Mouse (Mus musculus) heart, postnatal 0 days (tissue): Measurements from ENCODE around the gene Rangrf. TPM values are rescaled to one million over a fixed set of nuclear protein-coding genes. Genes with fewer than 3 reads are reported as not detected.

Experiments
- ATAC-seq: fragments of 200-750 bp; cut with Nextera tagmentation; 2 replicates; pipeline ENCODE4 v1.8.0; 2017; ENCODE audit warnings: low read depth, moderate number of reproducible peaks, moderate library complexity; ENCODE audit not compliant: insufficient read depth
- DNase-seq: peaks from one replicate; pipeline ENCODE4 v3.0.0-alpha.2; 2016; ENCODE audit warnings: low spot score
- H3K27ac ChIP-seq: fragments of 300-500 bp; sonication (generic); 2 replicates; pipeline ENCODE4 v1.5.1; 2014; ENCODE audit warnings: low read depth, mild to moderate bottlenecking
- H3K27me3 ChIP-seq: fragments of 300-500 bp; sonication (generic); 2 replicates; pipeline ENCODE4 v1.6.1; 2014; ENCODE audit warnings: low read length, mixed read lengths; ENCODE audit not compliant: control insufficient read depth, insufficient read depth
- H3K36me3 ChIP-seq: fragments of 300-500 bp; sonication (generic); replicated peaks from 2 replicates; pipeline ENCODE4 v1.6.1; 2014; ENCODE audit warnings: low read length, mixed read lengths; ENCODE audit not compliant: control insufficient read depth, insufficient read depth
- H3K4me1 ChIP-seq: fragments of 300-500 bp; sonication (generic); 2 replicates; pipeline ENCODE4 v1.6.1; 2014; ENCODE audit warnings: antibody characterized with exemption; ENCODE audit not compliant: control insufficient read depth, insufficient read depth
- H3K4me2 ChIP-seq: fragments of 300-500 bp; sonication (generic); 2 replicates; pipeline ENCODE4 v1.6.1; 2014; ENCODE audit warnings: low read depth, mild to moderate bottlenecking, low read length, moderate library complexity
- H3K4me3 ChIP-seq: fragments of 300-500 bp; sonication (generic); 2 replicates; pipeline ENCODE4 v1.5.1; 2014; ENCODE audit warnings: low read depth, low read length
- H3K9ac ChIP-seq: fragments of 300-500 bp; sonication (generic); replicated peaks from 2 replicates; pipeline ENCODE4 v1.6.1; 2014; ENCODE audit warnings: low read depth, low read length, mixed read lengths
- H3K9me3 ChIP-seq: fragments of 300-500 bp; sonication (generic); replicated peaks from 2 replicates; pipeline ENCODE4 v1.6.1; 2016; ENCODE audit warnings: low read length; ENCODE audit not compliant: control insufficient read depth
- CTCF ChIP-seq: IDR thresholded peaks from 2 replicates; pipeline ENCODE4 v1.5.1; 2016; ENCODE audit warnings: antibody characterized with exemption, control low read depth, low read depth
- EP300 ChIP-seq: IDR thresholded peaks from 2 replicates; pipeline ENCODE4 v1.6.1; 2016; ENCODE audit warnings: antibody characterized with exemption, low read depth
- WGBS: fragments of 180-500 bp; shearing (Covaris S2); extraction: QIAGEN DNeasy Blood & Tissue Kit; methylation state at CpG from one replicate; pipeline ENCODE4 v1.1.7; 2014; 5-methylcytosine and 5-hydroxymethylcytosine counted together
- polyA plus RNA-seq: library from polyadenylated mRNA; unstranded; fragments of >200 nt; fragmentation: Nextera tagmentation; extraction: Ambion mirVana; gene quantifications from 2 replicates; pipeline ENCODE4 v1.2.1, GENCODE M21; 2015
- total RNA-seq: library from RNA; depleted of rRNA; stranded (reverse); fragments of >200 nt; gene quantifications from 2 replicates; pipeline ENCODE4 v1.2.3, GENCODE M21; 2014; ENCODE audit warnings: low replicate concordance

The Rangrf gene
- total and polyA plus RNA-seq, 2 experiments from 2014 or later = 78.0 to 101 TPM

DNA sequence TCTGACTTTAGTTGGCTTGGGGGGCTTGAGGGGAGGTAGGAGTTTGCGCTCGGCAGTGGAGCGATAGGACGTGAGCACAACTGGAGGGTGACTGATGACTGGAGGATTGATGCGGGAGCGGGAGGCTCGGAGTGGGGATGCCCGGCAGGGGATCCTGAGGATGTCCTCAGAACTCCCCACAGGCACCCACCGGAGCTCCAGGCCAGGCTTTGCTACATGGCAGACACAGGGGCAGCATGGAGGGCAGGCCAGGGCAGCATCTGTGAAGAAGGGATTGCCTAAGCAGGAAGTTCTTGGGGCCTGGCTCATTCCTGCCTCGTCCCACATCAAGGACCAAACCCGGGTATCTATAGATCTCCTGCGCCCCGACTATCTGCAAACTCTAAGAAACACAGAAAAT is 21.1 kb downstream of the Rangrf start:
- peak overlapping the region; percentile 69 for H3K4me2 ChIP-seq
- 0 out of 2 replicates have a peak, but pooled peaks cover 8% of the 10 kb centered on the region for H3K27me3 ChIP-seq
- 0 out of 2 replicates have a peak, but pooled peaks cover 6% of the 10 kb centered on the region for H3K36me3 ChIP-seq
- no peak overlapping the region for H3K27ac ChIP-seq
- ATAC-seq (no peak), DNase-seq (no peak)
- peak overlapping the region; percentile 41 for H3K4me3 ChIP-seq
- TF ChIP-seq CTCF = no peak
- TF ChIP-seq EP300 = no peak
- no peaks in the 10 kb centered on the region for H3K9me3 ChIP-seq
- H3K4me1 ChIP-seq = 0 out of 2 replicates have a peak, but pooled peaks cover 5% of the 10 kb centered on the region
- WGBS = 11% methylated on average over 13 of the region's 13 CpGs
- peak overlapping the region; percentile 37; the same call in 1 of the 2 replicates for H3K9ac ChIP-seq

DNA sequence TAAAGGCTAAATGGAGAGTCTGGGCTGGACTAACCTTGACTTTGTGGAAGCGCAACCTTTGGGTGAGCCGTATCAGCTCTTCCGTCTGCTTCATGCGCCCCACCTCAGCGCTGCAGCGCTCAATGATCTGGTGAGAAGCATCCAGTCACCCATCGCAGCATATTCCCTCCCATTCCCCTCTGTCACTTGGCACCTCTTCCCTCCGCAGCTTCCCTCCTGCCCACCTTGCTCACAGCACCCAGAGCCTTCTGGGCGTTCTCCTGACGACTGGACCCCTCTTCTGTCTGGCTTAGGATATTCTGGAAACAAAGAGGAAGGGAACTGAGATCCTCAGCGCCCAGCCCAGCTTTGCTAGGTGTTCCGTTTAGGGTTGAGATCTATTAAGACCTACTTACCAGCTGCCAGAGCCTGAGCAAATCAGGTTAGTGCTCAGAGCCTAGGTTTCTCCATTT is 27.4 kb downstream of the Rangrf start:
- Histone ChIP-seq H3K27me3 (peaks cover 3% of the 10 kb centered on the region; the same call in 1 of the 2 replicates), H3K36me3 (peaks cover 20% of the 10 kb centered on the region; the same call in 1 of the 2 replicates), H3K27ac (no peak overlapping the region), H3K9me3 (no peaks in the 10 kb centered on the region), H3K9ac (no peak overlapping the region), H3K4me3 (no peak overlapping the region), H3K4me2 (no peak overlapping the region), H3K4me1 (no peaks in the 10 kb centered on the region)
- DNase-seq = no peak
- WGBS = 19% methylated on average over 12 of the region's 12 CpGs
- TF ChIP-seq EP300 = no peak
- no peak for TF ChIP-seq CTCF
- ATAC-seq = no peak

DNA sequence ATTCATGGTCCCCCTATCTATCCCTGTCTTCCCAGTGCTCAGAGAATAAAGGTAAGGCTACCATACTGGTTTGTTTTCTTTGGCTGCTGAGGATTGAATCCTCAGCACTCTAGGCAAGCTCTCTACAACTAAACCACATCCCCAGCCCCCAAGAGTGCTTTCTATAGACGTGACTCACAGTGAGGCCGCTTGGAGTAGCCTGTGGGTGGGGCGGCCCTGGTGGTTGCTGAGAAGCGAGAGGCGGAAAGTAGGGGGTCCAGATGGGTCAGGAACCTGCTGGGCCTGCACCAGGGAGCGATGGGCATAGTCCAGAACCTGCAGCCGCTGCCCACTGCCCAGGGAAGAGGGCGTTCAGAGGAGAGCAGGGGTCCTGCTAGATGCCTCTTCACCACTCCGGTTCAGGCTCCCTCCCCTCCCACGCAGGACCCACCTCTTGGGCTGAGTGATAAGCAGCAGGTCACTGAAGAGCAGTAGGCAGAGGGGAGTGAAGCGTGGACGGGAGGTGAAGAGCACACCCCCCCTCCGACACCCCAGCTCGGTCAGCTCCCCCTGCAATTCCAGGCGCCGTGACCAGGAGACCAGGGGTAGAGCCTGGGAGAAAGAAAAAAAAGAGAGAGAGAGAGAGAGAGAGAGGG is 28.1 kb downstream of the Rangrf start:
- no peak for ATAC-seq
- no peak overlapping the region for H3K9ac ChIP-seq

DNA sequence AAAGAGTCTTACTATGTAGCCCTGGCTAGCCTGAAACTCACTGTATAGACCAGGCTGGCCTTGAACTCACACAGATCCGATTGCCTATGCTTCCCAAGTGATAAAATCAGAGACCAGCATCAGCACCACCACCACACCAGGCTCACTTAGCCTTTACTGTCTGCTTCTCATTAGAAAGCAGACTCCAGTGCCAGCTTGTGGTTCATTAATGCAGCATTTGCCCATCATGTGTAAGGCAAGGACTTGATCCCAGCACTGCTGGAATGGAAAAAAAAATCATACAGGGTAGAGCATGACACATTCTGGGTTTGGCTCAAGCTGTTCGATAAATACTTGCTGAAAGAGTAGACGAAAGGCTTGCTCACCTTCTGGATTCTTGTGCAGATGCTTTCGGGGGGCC is 29.0 kb downstream of the Rangrf start:
- H3K9ac ChIP-seq = no peak overlapping the region
- WGBS = 87% methylated on average over 4 of the region's 4 CpGs
- H3K4me3 ChIP-seq = no peak overlapping the region
- DNase-seq (no peak), ATAC-seq (no peak)
- no peak overlapping the region for H3K27ac ChIP-seq
- peaks cover 3% of the 10 kb centered on the region; the same call in 1 of the 2 replicates for H3K27me3 ChIP-seq
- peaks cover 20% of the 10 kb centered on the region; the same call in 1 of the 2 replicates for H3K36me3 ChIP-seq
- H3K9me3 ChIP-seq = no peaks in the 10 kb centered on the region
- H3K4me2 ChIP-seq = no peak overlapping the region
- no peaks in the 10 kb centered on the region for H3K4me1 ChIP-seq
- no peak for TF ChIP-seq EP300
- no peak for TF ChIP-seq CTCF

More for the DNA sequence above, 28.1 kb downstream of the Rangrf start:
- WGBS = 24% methylated on average over 11 of the region's 16 CpGs
- no peak overlapping the region for H3K4me2 ChIP-seq
- H3K4me3 ChIP-seq = no peak overlapping the region
- H3K4me1 ChIP-seq = no peaks in the 10 kb centered on the region
- no peak overlapping the region for H3K27ac ChIP-seq
- H3K9me3 ChIP-seq = no peaks in the 10 kb centered on the region
- no peak for DNase-seq
- H3K36me3 ChIP-seq = peaks cover 20% of the 10 kb centered on the region; the same call in 1 of the 2 replicates
- TF ChIP-seq CTCF = no peak
- TF ChIP-seq EP300 = no peak
- peaks cover 3% of the 10 kb centered on the region; the same call in 1 of the 2 replicates for H3K27me3 ChIP-seq

DNA sequence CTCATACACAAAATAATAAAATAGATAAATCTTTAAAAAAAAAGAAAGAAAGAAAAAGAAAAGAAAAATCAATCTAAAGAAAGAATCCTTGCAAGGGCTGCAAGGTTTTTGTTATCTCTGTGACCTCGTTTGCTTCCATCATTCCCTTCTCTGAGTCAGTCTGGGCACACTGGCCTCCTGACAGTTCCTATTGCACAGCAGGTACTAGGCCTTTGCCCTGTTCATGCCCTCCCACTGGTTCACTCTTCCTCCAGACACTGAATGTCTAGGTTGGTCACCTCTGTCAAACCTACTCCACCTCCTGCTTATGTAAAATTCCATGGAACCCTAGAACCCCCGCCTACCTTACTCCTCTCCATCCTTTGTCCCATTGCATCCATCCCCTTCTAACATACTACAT is 29.7 kb downstream of the Rangrf start:
- H3K27me3 ChIP-seq = peaks cover 3% of the 10 kb centered on the region; the same call in 1 of the 2 replicates
- WGBS = 72% methylated on average over 2 of the region's 2 CpGs

DNA sequence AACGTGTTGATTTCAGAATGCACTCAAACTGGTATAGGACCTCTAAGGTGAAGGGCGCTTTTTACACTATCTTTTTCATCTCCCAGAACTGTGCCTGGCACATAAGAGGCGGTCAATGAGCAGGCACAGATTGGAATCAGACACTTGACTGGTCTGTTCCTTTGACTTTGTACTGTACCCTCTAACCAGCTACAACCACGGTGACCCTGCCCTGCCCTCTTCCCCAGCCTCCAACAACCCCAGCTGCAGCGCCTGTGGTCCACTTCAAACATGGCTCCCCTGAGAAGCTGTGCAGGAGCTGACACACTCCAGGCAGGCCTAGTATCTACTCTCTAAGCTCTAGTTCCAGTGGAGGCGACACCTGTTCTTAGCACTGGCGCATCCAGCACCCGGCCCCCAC is 32.3 kb downstream of the Rangrf start:
- peaks cover 10% of the 10 kb centered on the region; the same call in 1 of the 2 replicates for H3K4me1 ChIP-seq
- H3K9me3 ChIP-seq = no peaks in the 10 kb centered on the region
- H3K9ac ChIP-seq = no peak overlapping the region
- no peak for TF ChIP-seq CTCF
- no peak for TF ChIP-seq EP300
- ATAC-seq (no peak), DNase-seq (no peak)
- H3K4me3 ChIP-seq = no peak overlapping the region
- no peak overlapping the region for H3K4me2 ChIP-seq
- WGBS = 78% methylated on average over 8 of the region's 8 CpGs
- no peak overlapping the region for H3K27ac ChIP-seq
- peaks cover 3% of the 10 kb centered on the region; the same call in 1 of the 2 replicates for H3K27me3 ChIP-seq
- H3K36me3 ChIP-seq = peaks cover 13% of the 10 kb centered on the region; the same call in 1 of the 2 replicates

More for the DNA sequence above, 29.7 kb downstream of the Rangrf start:
- Histone ChIP-seq H3K9ac (no peak overlapping the region), H3K4me1 (peaks cover 4% of the 10 kb centered on the region; the same call in 1 of the 2 replicates), H3K4me2 (no peak overlapping the region), H3K36me3 (peaks cover 20% of the 10 kb centered on the region; the same call in 1 of the 2 replicates), H3K4me3 (no peak overlapping the region), H3K27ac (no peak overlapping the region), H3K9me3 (no peaks in the 10 kb centered on the region)
- DNase-seq = no peak
- no peak for ATAC-seq
- TF ChIP-seq CTCF (no peak), EP300 (no peak)
